Mouse (Mus musculus) liver (tissue): Measurements from ENCODE around the gene Olfr549.

ENCODE experiments used
- DNase-seq: peaks from one replicate; pipeline ENCODE4 v3.0.0-alpha.2; 2020; ENCODE audit warnings: mixed read lengths

Olfr549 gene

DNA sequence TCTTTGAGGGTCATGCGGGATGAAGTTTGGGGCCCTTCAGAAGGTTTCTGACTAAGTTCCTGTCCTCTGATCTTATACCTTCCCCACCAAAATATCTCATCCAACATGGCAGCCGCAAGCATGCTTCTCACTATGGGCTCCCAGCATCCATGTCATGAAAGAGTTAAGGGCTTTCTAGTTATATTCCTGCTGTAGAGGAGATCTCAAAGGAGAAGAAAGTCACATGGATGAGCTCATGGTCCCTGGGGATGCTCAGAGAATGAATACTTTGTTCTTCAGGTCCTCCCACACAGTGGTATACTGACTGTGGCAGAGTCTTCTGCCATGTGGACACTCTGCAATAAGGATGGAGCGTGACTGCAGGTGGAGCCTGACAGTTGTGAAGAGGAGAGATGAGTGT, at the start of gene Olfr549:
Gene Olfr549, plus strand, starts transcription at position 301 of the 400 bp plus-strand sequence.
- DNase-seq = no peak

DNA sequence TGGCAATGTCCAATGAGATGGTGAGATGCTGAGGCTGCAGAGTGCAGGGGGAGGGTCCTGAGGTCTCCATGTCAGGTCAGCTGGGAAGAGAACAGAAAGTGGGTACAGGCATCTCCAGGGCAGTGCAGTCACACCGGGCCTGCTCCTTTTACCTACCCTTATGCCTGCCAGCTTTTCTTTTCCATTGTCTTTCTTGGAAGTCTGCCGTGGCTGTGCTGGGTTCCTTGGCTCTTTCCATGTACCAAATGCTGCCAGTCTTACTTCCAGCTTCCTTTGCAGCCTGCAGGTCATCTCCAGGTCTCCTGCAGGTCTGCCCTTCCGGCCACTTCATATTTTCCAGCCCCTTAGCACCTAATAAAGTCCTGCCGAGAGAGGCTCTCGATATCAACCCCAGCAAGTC, 47.7 kb upstream of the Olfr549 start:
- DNase-seq = no peak

DNA sequence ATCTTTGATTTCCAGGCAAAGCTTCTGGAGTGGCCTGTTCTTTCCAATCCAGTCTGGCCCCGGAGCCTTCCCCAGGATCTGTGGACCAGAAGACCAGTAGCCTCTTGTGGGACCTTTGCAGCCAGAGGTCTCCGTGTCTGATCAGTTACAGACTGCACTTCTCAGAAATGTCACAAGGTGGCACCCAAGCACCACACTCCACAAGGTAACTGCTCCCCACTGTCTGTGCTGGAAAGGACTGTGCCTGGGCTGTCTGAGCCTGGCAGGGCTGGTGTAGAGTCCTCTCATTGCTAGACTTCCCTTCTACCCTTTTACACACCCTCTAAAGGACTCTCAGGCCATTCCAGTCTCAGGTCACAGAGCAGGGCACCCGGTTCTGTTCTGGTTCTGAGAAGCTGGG, 42.8 kb upstream of the Olfr549 start:
- DNase-seq = peak; percentile 67

DNA sequence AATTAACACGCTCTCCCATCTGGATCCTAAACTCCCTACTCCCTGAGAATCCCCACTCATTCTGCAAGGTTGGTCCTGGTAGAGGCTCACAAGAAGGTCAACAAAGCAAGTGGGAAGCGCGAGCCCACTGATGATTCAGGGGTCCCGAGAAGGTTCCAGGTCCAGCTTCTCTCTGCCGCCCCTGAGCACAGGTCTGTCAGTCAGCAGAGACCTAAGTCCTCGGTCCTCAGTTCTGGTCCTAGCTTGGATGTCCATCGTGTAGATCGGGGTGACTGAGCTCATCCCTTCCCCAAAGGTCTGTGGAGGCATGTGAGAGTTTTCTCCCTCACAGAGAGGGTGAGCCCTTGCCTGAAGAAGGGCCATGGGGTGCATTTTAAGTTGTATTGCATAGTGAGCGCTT, 41.6 kb upstream of the Olfr549 start:
- DNase-seq = no peak

DNA sequence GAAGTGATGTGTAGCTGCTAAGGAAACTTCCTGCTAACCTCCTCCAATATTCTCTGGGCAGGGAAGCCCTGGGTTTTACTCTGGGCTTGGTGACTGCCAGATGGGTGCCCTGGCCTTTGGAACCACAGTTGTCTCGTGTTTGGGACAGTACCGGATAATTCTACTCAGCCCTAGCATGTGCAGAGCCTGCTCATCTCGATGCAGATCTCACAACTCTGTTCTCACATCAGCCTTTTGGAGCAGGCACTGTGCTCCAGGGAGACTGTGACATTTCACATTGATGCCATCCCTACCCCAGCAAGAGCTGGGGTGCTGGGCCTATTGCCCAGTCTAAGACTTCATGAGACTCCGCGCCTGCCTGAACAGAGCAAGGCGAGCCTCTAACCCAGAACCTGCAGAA, 41.0 kb upstream of the Olfr549 start:
- no peak for DNase-seq

DNA sequence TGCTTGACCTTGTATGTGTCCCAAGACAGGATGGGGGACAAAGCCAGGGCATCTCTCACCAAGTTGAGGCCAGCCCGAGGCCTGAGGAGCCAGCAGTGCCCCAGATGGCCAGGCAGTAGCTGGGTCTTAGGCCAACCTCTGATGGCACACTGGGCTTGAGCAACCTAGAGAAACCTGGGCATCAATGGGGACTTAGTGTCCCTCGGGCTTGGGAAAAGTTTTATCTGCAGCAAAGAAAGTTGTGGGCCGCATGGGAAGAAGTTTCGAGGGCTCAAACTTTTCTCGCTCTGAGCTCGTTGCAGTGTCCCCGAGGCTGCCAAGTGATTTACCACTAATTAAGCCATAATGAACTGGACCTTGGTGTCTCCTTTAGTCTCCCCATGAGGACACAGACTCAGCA, 39.9 kb upstream of the Olfr549 start:
- no peak for DNase-seq

DNA sequence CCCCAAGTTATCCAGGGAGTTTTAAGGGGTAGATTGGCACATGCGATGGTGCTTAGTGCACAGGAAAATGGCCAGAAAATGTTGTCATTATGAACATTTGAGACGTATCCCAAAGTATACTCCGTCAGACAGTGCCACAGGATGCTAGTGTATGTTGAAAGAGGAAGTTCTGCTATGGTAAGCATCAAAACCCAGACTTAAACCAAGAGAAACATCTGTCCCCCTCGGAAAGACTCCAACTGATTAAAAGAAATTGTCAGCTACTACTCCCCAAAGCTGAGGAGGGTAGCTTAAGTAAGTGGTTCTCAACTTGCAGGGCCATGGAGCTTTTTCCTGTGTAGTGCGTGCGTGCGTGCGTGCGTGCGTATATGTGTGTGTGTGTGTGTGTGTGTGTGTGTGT, 37.7 kb upstream of the Olfr549 start:
- DNase-seq = no peak

DNA sequence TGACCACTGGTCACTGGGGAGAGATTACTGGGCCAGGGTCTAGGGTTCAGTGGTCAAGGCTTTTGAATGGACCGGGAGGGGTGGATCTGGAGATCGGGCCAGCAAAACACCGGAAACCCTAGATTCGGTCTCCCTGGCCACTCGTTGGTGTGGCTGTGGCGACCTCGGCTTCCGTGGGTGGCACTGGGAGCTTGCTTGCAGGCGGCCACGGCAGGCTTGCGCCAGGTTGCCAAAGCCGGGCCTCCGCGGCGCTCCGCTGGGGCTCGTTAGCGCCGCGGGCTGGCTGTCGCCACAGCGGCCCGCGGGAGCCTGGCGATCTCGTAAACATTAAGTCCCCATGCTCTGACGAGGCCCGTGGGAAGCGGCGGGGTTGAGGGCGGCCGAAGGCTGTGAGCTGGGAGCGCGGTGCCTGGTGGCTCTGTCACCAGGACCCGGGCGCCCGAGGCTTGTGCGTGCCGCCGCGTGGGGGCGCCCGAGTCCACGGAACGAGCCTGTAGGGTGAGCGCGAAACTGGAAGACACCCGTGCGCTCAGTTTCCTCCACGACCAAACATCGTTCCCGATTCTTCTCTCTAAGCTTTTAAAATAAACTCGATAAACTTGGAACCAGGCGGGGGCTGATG, 36.7 kb upstream of the Olfr549 start:
- DNase-seq = peak; percentile 84

DNA sequence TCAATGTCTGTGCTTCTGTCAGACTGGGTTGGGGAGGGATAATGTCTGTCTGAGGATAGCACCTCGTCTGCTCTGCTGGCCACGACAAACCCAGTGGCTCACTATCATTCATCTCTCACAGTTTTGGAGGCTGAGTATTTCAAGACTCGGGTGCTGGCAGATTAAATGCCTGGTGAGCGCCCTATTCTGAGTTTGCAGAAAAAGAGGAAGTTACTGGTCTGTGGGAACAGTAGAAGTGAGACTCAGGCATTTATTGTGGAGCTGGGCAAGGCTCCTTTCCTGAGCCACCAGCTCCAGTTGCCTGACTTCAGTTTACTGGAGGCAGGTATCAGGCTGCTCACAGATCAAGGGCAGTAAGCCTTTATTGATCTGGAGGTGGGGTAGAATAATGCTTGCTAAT, 35.5 kb upstream of the Olfr549 start:
- no peak for DNase-seq

DNA sequence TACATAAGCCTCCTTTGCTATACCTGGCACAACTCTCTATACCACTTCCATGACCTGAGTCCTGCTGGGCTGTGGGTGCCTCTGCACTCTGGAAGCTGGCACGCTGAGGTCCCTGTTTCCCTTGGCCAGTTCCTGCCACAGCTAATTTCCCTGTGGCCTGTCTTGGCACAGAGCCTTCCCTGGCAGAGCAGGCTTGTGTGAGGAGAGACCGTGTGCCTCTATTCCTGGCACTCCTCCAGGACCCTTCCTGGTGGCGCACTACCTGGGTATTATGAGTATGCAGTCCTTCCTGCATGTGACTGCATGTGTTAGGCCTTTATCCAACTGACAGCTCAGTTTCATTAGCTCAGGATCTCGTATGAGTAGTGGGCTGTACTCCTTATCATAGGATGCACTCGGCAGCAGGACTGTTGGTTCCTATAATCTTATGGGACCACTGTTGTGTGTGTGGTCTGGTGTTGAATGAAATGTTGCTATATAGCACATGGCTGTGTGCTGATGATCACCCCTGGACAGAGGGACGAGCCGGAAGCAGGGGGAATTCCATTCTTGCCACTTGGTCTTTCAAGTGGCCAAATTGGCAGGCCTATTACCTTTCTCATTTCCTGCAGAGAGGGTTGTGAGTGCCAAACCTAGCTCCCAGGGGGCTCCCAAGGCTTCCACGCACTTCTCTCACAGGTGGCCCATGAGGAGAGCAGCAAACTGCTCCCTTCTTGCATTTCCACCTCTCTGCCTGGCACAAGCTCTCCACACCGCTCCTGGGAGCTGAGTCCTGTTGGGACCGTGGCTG, 33.2 kb upstream of the Olfr549 start:
- no peak for DNase-seq

DNA sequence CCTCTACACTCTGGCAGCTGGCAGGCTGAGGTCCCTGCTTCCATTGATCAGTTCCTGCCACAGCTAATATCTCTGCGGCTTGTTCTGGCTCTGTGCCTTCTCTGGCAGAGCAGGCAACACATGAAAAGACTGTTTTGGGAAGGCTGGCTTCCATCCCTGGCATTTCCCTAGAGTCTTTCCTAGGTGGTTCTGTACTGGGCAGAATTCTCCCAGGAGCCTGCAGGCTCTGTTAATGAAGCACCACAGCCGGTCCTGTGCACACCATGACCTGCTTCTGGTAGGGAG, 32.7 kb upstream of the Olfr549 start:
- DNase-seq = no peak

DNA sequence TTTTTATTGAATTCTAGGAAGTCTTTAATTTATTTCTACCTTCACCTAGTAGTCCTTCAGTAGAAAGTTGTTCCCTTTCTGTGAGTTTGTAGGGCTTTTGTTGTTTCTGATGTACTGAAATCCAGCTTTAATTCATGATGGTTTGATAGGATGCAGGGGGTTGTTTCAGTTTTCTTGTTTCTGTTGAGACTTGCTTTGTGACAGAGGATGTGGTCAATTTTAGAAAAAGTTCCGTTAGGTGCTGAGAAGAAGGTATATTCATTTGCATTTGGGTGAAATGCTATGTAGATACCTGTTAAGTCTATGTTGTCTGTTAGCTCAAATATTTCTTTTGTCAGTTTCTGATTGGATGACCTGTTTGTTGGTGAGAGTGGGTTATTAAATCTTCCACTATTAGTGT, 20.6 kb upstream of the Olfr549 start:
- DNase-seq = no peak

DNA sequence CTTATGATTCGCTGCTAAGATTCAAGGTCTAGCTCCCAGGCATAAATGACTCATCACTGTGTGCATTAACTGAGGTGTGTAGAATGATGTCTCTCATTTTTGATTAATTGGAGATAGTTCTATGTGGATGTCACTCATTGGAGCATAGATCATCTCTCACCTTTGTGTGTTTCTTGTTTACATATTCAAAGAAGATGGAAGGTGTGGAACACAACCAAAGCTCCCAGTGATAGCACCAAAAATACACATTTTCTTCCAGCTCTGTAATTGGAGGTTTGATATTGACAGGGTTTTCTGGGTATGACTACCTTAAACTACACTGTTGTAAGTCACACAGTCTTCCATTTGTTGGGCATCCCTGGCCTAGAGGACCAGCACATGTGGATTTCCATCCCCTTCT, 15.2 kb upstream of the Olfr549 start, which contains the start of gene Olfr547:
Gene Olfr547, plus strand, starts transcription at position 301 of the 400 bp plus-strand sequence.
- DNase-seq = no peak

DNA sequence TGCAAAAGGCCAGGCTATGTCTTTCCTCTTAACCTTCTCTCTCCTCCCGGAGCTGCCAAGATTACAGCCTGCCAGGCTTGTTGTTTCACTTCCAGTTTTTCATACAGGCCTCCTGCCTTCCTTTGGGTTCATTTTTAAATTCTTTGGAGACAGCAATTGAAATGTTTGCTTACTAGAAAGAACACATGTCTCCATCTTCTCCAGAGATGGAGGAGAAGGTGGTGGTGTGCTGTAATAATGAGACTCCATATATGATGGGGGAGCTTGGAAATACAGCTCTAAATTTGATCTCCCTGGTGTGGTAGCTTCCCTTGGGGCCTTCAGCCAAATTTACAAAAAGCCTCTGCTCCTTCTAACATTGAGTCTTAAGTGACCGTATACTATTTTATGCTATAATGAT, 9.1 kb upstream of the Olfr549 start, which contains the start of gene Olfr548-ps1:
Gene Olfr548-ps1, plus strand, starts transcription at position 301 of the 400 bp plus-strand sequence.
- no peak for DNase-seq

DNA sequence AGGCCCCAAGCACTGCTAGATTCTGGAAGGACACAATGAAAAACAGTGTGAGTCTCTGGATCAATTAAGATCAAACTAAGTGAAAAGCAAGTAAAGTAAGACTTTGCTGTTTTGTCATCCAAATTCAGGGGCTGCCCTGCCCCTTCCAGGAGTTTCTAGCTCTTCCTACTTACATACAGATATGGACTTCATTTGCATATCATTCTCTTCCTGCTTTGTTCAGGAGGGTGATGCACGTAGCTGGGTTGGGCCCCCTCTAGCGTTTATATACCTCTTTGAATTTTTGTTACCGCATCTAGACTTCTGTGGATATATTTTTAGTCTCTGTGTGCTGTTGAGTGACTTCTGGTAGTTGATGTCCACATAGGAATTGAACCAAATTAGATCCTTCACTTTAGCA, 8.4 kb upstream of the Olfr549 start:
- DNase-seq = no peak

DNA sequence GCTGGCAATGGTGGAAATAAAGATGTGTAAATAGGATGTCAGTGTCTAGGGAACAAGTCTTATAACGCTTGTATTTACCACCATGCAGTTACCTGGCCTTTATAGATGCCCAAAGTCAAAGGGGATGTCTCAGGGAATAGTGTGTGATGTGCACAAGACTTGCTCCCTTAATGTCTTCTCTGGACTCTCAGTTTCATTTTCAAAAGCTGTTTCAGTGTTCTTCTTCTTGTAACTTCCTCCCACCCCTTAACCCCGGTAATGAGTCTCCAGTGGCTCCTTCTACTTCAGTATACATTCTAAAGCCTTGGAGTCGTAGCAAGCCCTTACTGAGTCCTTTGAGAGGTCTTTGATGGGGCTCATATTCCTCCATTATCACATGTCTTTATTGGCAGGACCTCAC, 3.6 kb downstream of the Olfr549 start:
- DNase-seq = no peak

DNA sequence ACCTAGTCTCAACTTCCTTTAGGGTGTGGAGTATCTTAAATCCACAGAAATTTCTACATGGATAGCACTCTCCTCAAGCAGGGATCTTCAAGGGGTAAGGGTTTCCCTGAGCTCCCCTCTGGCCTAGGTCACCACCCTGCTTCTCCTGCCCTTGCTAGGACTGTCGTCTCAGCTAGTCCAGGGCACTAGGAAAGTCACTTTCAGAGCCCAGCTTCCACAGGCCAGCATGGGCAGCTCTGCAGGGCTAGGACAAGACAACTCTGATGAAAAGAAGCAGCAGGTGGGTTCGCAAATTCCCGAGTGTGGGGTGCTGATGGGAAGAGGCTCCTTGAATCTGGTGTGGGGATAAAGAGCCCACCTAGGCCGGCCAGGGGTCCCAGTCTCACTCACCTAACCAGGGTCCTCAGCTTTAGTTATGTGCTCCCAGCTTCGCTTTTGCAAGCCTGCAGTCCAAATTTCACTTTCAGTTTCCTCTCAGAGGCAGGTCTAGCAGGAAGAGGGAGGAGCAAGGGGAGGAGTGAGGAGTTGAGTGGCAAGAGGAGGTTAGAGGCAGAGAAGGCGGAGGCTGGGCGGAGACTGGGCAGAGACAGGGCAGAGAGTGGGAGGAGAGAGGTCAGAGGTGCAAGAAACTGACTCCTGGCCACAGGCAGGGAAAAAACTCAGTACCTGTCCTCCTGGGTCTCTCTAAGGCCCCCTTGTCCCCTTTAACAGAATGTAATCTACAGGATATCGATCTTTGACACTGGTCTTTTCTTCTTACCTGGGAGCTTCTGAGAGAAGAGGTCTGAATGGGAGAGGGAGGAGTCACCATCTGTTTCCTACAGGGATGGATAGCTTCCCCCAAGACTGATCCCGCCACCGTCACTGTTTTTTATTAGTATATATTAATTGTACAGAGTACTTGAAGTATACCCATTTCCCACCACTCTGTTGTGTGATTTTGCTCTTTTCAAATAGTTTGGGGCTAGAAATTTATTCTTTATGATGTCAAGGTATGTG, 15.6 kb downstream of the Olfr549 start, which contains the start of gene Trim21:
Gene Trim21, minus strand, starts transcription at position 488 of the 999 bp plus-strand sequence.
- peak; percentile 86 for DNase-seq

DNA sequence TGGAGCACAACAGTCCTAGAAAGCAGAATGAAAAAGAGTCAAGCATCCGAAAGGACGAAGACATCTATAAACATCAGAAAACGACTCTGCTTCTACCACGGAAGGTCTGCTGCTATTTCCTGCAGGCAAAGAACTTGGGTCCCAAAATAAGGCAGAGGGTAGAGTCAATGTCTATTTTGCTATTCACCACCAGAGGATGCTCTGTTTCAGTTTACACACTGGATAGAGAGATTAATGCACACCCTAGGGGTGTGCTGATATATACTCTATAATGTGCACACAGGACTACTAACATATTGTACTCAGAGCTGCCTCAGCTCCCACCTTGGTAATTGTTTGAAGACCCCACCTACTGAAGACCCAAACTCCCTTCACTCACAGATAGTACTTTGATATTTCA, 16.5 kb downstream of the Olfr549 start:
- no peak for DNase-seq

DNA sequence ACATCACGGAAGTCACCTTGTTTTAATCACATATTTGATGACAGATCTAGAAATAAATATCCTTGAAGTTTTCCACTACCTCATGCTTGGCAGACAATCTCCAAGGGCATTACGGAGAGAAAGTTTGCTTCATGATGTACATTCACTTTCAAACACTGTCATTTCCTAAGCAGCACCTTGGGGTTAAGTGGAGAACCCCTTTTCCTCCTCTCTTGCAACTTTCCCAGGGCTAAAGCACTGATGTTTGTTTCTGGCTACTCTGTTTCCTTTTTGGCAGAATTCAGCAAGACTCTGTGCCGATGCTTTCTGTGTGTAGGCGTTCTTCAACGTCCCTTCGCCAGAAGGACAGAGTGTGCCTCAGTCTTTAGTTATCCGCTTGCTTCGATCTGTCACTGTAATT, 21.5 kb downstream of the Olfr549 start, which contains the start of gene Olfr550:
Gene Olfr550, plus strand, starts transcription at position 301 of the 400 bp plus-strand sequence.
- DNase-seq = no peak

DNA sequence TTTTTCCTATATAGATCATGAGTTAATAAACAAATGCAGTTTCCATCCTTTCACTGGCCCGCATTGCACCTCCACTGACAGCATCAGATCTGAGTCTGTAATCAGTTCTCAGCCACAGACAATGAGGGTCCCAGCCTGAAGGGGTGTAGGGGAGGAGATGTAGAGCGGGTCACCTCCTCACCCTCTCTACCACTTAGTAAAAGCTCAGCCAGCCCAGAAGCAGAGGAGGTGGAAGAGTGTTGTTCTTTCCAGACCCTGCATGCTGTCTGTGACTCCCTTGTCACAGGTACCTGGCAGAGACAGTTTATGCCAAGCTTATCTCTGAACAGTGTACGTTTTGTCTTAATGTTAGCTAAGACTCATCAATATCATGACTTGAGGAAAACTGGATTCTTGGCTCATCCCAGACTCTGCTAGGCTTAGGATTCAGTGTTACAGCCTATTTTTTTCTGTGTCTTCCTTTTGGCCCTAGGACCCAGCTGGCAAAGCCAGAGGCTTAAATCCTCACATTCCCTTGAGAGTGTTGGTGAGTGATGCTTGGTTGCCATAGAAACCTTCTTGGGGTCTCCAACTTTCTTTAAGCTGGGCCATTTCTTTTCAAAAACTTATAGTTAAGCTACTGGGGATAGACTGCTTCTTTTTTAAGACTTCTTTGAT, 23.6 kb downstream of the Olfr549 start:
- DNase-seq = no peak

DNA sequence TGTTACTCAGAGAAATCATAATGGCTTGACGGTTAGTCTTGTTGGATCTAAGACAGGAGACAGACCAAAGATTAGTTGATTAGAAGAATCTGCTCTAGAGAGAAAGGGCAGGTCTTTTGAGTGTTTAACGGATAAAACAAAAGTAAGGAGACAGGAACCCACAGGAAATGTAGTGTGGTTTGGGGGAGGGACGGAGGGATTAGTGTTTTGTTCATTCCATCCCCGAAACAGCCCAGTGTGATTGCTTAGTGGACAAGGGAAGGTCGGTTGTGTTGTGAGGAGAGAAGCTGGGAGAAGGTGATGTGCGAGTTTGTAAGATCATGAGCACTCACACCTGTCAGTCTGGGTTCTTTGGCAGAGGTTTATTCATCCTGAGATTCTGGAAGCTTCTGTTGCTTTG, 26.3 kb downstream of the Olfr549 start:
- no peak for DNase-seq

DNA sequence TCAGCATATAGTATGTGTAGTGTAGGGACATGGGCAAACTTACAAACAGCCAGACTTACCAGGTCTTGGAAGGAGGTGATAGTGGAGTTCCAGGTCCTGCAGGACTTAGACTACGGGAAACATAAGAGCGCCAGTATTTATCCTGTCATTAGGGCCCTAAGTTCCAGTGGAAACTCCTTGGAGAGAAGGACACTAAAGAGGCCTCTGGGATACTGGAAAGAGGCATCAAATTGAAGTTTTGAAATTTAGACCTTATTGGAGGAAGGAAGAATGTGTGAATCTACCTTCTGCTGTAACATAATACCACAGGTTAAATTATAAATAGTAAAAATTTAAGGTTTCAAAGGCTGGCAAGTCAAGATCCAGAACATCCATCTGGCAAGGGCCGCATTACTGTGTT, 42.1 kb downstream of the Olfr549 start, which contains the start of gene Olfr551:
Gene Olfr551, minus strand, starts transcription at position 101 of the 400 bp plus-strand sequence.
- DNase-seq = no peak
